ENCODE assay signal across 15 mouse cellular contexts in genomic region chr14:22800871-22801636, GRCm38 (mm10).
DNase-seq lines count a peak whose midpoint lies in the region; ATAC-seq and TF ChIP-seq lines count a peak whose summit lies in the region.
"Had no signal": no experiment of that assay in that cellular context is flagged by ENCODE, and none has a peak within 500 bp of the region (broad histone marks: within the 10 kb centered on the region; RNA-seq: fewer than 3 reads in every experiment).

No protein-coding gene starts in this region.

- H3K4me3 ChIP-seq in liver, adult 2 months (ENCODE audit: insufficient read depth, low read depth, low read length) = peak overlapping the region; percentile 61
- H3K4me3 ChIP-seq: forebrain, embryonic 13.5 days; heart, embryonic 13.5 days; liver, embryonic 15.5 days; myocyte had no signal

- H3K27ac ChIP-seq in liver, adult 2 months (replicated peaks; ENCODE audit: insufficient read depth, low read depth, low read length) = peak overlapping the region; percentile 71
- H3K27ac ChIP-seq: forebrain, embryonic 13.5 days; heart, embryonic 13.5 days; liver, embryonic 15.5 days had no signal

- peak; percentile 99 for ATAC-seq in granulocyte monocyte progenitor cell, adult 5-6 weeks (replicated peaks; ENCODE audit: poor library complexity, severe bottlenecking)
- ATAC-seq: CD4-positive, CD25-positive, alpha-beta regulatory T cell, adult 4 months; forebrain, embryonic 13.5 days had no signal

- no peaks in the 10 kb centered on the region for H3K27me3 ChIP-seq in liver, adult 2 months (ENCODE audit: control insufficient read depth, insufficient read depth, low read length)
- H3K27me3 ChIP-seq: heart, embryonic 13.5 days; liver, embryonic 15.5 days had no signal

- TF ChIP-seq POLR2A in liver, adult 2 months (IDR thresholded peaks at IDR 0.05; ENCODE audit: extremely low read depth, insufficient read depth, low read length) = no peak

- WGBS in liver, adult 2 months = 22% methylated on average over 13 of the region's 13 CpGs

- H3K4me1 ChIP-seq in liver, adult 2 months (ENCODE audit: control insufficient read depth, insufficient read depth, low read length) = peaks cover 7% of the 10 kb centered on the region
- H3K4me1 ChIP-seq: forebrain, embryonic 13.5 days; liver, embryonic 15.5 days had no signal

- H3K79me2 ChIP-seq in liver, adult 2 months (ENCODE audit: control insufficient read depth, insufficient read depth, low read length) = no peaks in the 10 kb centered on the region

- TF ChIP-seq CTCF in liver, adult 2 months (IDR thresholded peaks at IDR 0.05; ENCODE audit: low read depth, low read length) = no peak

- peak overlapping the region; percentile 39 for H3K9ac ChIP-seq in liver, adult 2 months (ENCODE audit: low read depth, low read length)
- H3K9ac ChIP-seq: forebrain, embryonic 13.5 days; heart, embryonic 13.5 days; liver, embryonic 15.5 days had no signal

- no peaks in the 10 kb centered on the region for H3K36me3 ChIP-seq in liver, adult 2 months (ENCODE audit: control insufficient read depth, insufficient read depth, low read length)
- H3K36me3 ChIP-seq: heart, embryonic 13.5 days; liver, embryonic 15.5 days had no signal

- peak; percentile 93 for DNase-seq in liver, adult 2 months (ENCODE audit: extremely low read depth, low read depth, low spot score)
- DNase-seq in liver = no peak
- DNase-seq in B cell, adult 2 months = peak; percentile 68 to 77
- peak; percentile 79 to 93 for DNase-seq in kidney, postnatal 36 days
- no peak for DNase-seq in frontal cortex, postnatal 36 days (ENCODE audit: low spot score in 2 of 2)
- no peak for DNase-seq in urinary bladder, adult 18-20 months (ENCODE audit: low spot score in 2 of 2)
- no peak for DNase-seq in heart, adult 8-10 months (ENCODE audit: low spot score)
- DNase-seq: adrenal gland, adult 2 months; cerebellum, postnatal 25 days had no signal

Comparison
In these comparisons a context has a peak if more than half of its experiments do, and no peak if none do; other contexts are left out.
1. DNase-seq: peak in liver, adult 2 months (single experiment), B cell, adult 2 months (2 of 2) and kidney, postnatal 36 days (2 of 2); none in liver (single experiment), frontal cortex, postnatal 36 days (0 of 2), urinary bladder, adult 18-20 months (0 of 2) and heart, adult 8-10 months (single experiment).